Mouse (Mus musculus): Measurements from ENCODE around the gene Tbc1d15. TPM values are rescaled to one million over a fixed set of nuclear protein-coding genes. Genes with fewer than 3 reads are reported as not detected.

Tbc1d15 gene
- 115 TPM for polyA plus RNA-seq (2017; shearing (Covaris generic))

GRCm38 (mm10) chr10:115251088-115251934 is at the start of gene Tbc1d15:
Gene Tbc1d15 (minus strand): TSS chr10:115251467.

DNA sequence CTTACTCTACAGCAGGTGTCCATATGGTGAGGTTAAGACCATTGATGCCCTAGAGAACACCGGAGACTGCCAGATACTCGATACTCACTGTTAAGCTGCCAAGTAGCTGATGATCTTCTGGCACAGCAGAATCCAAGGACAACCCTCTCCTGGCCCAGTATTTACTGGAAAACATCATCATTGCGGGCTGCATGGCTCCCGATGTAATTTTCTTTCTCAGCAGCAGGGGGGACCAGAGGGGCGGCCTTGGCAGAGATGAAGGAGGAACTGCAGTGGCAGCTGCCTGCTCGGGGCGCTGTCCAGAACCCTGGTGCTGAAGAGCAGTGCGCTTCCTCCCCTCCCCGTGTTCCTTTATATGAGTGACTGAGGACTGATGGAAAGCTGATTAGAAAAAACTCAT is 66.6 kb downstream of the Tbc1d15 start, which contains the start of gene Tph2:
TSS of gene Tph2 (minus strand) at position 326 of the 400 bp plus-strand sequence.

Other genes with a start within 250 kb of the Tbc1d15 start
- gene Tph2, start 66.4 kb downstream of the Tbc1d15 start, polyA plus RNA-seq (2017; shearing (Covaris generic)): not detected
- gene Rab21, start 64.1 kb upstream of the Tbc1d15 start, polyA plus RNA-seq (2017; shearing (Covaris generic)): 4.1 TPM
- gene Tmem19, start 111.0 kb upstream of the Tbc1d15 start, polyA plus RNA-seq (2017; shearing (Covaris generic)): 49.2 TPM
- 15.4 TPM for gene Thap2, start 133.0 kb upstream of the Tbc1d15 start, polyA plus RNA-seq (2017; shearing (Covaris generic))
- 30.2 TPM for gene Zfc3h1, start 133.5 kb upstream of the Tbc1d15 start, polyA plus RNA-seq (2017; shearing (Covaris generic))

All from activated CD4-positive, CD25-positive, alpha-beta regulatory T cell, adult 9 weeks (primary cell).